Mouse (Mus musculus): Measurements from ENCODE around the gene Iqgap1. TPM values are rescaled to one million over a fixed set of nuclear protein-coding genes. Genes with fewer than 3 reads are reported as not detected.
"Not testable (repeated sequence)": the region's sequence is repeated elsewhere in the genome, so short reads cannot be mapped to it uniquely, and the experiment has no call there.

The Iqgap1 gene
- polyA plus RNA-seq, 1 experiment: 62.3 TPM

GRCm38 (mm10) chr7:80842132-80842531 lies 16.4 kb upstream of the Iqgap1 start:
- 71% methylated on average over 5 of the region's 5 CpGs for WGBS
- no peak for TF ChIP-seq POLR2A (IDR thresholded peaks at IDR 0.05; ENCODE audit: borderline replicate concordance, control insufficient read depth, low read depth, low read length)
- no peak for TF ChIP-seq CTCF (IDR thresholded peaks at IDR 0.05; ENCODE audit: control insufficient read depth, insufficient read depth, low read length)
- no peaks in the 10 kb centered on the region; the same call in 1 of the 2 replicates for H3K4me1 ChIP-seq (ENCODE audit: control insufficient read depth, insufficient read depth, low read length)

GRCm38 (mm10) chr7:80840937-80841336 lies 15.2 kb upstream of the Iqgap1 start:
- H3K4me3 ChIP-seq (replicated peaks; ENCODE audit: control insufficient read depth, low read depth, low read length): no peak overlapping the region
- WGBS: 58% methylated on average over 4 of the region's 4 CpGs
- no peak overlapping the region for H3K27ac ChIP-seq (ENCODE audit: control insufficient read depth, insufficient read depth, low read depth, low read length, poor library complexity)
- no peaks in the 10 kb centered on the region for H3K4me1 ChIP-seq (ENCODE audit: control insufficient read depth, insufficient read depth, low read length)
- TF ChIP-seq CTCF (IDR thresholded peaks at IDR 0.05; ENCODE audit: control insufficient read depth, insufficient read depth, low read length) (no peak), POLR2A (IDR thresholded peaks at IDR 0.05; ENCODE audit: borderline replicate concordance, control insufficient read depth, low read depth, low read length) (no peak)

More at GRCm38 (mm10) chr7:80842132-80842531, 16.4 kb upstream of the Iqgap1 start:
- H3K27ac ChIP-seq (ENCODE audit: control insufficient read depth, insufficient read depth, low read depth, low read length, poor library complexity): no peak overlapping the region
- no peak overlapping the region for H3K4me3 ChIP-seq (replicated peaks; ENCODE audit: control insufficient read depth, low read depth, low read length)

GRCm38 (mm10) chr7:80840241-80840640 lies 14.5 kb upstream of the Iqgap1 start:
- 30% methylated on average over 1 of the region's 1 CpGs for WGBS
- H3K27ac ChIP-seq (ENCODE audit: control insufficient read depth, insufficient read depth, low read depth, low read length, poor library complexity): no peak overlapping the region
- no peak overlapping the region for H3K4me3 ChIP-seq (replicated peaks; ENCODE audit: control insufficient read depth, low read depth, low read length)
- TF ChIP-seq POLR2A (IDR thresholded peaks at IDR 0.05; ENCODE audit: borderline replicate concordance, control insufficient read depth, low read depth, low read length): no peak
- no peak for TF ChIP-seq CTCF (IDR thresholded peaks at IDR 0.05; ENCODE audit: control insufficient read depth, insufficient read depth, low read length)
- H3K4me1 ChIP-seq (ENCODE audit: control insufficient read depth, insufficient read depth, low read length): no peaks in the 10 kb centered on the region

- Histone ChIP-seq H3K27ac (ENCODE audit: control insufficient read depth, insufficient read depth, low read depth, low read length, poor library complexity) (no peak overlapping the region), H3K4me1 (ENCODE audit: control insufficient read depth, insufficient read depth, low read length) (no peaks in the 10 kb centered on the region), H3K4me3 (replicated peaks; ENCODE audit: control insufficient read depth, low read depth, low read length) (no peak overlapping the region)
- no peak for TF ChIP-seq CTCF (IDR thresholded peaks at IDR 0.05; ENCODE audit: control insufficient read depth, insufficient read depth, low read length)
- no peak for TF ChIP-seq POLR2A (IDR thresholded peaks at IDR 0.05; ENCODE audit: borderline replicate concordance, control insufficient read depth, low read depth, low read length)
Observed at GRCm38 (mm10) chr7:80839755-80840154, 14.0 kb upstream of the Iqgap1 start.

- Histone ChIP-seq H3K4me3 (replicated peaks; ENCODE audit: control insufficient read depth, low read depth, low read length) (no peak overlapping the region), H3K4me1 (ENCODE audit: control insufficient read depth, insufficient read depth, low read length) (no peaks in the 10 kb centered on the region), H3K27ac (ENCODE audit: control insufficient read depth, insufficient read depth, low read depth, low read length, poor library complexity) (no peak overlapping the region)
- 47% methylated on average over 7 of the region's 7 CpGs for WGBS
- TF ChIP-seq POLR2A (IDR thresholded peaks at IDR 0.05; ENCODE audit: borderline replicate concordance, control insufficient read depth, low read depth, low read length) (no peak), CTCF (IDR thresholded peaks at IDR 0.05; ENCODE audit: control insufficient read depth, insufficient read depth, low read length) (no peak)
Observed at GRCm38 (mm10) chr7:80838247-80838646, 12.5 kb upstream of the Iqgap1 start.

GRCm38 (mm10) chr7:80837736-80838135 lies 12.0 kb upstream of the Iqgap1 start:
- no peak overlapping the region for H3K27ac ChIP-seq (ENCODE audit: control insufficient read depth, insufficient read depth, low read depth, low read length, poor library complexity)
- no peak overlapping the region for H3K4me3 ChIP-seq (replicated peaks; ENCODE audit: control insufficient read depth, low read depth, low read length)
- 62% methylated on average over 9 of the region's 9 CpGs for WGBS
- TF ChIP-seq CTCF (IDR thresholded peaks at IDR 0.05; ENCODE audit: control insufficient read depth, insufficient read depth, low read length) (no peak), POLR2A (IDR thresholded peaks at IDR 0.05; ENCODE audit: borderline replicate concordance, control insufficient read depth, low read depth, low read length) (no peak)
- no peaks in the 10 kb centered on the region for H3K4me1 ChIP-seq (ENCODE audit: control insufficient read depth, insufficient read depth, low read length)

- Histone ChIP-seq H3K27ac (ENCODE audit: control insufficient read depth, insufficient read depth, low read depth, low read length, poor library complexity) (no peak overlapping the region), H3K4me3 (replicated peaks; ENCODE audit: control insufficient read depth, low read depth, low read length) (no peak overlapping the region), H3K4me1 (ENCODE audit: control insufficient read depth, insufficient read depth, low read length) (peaks cover 2% of the 10 kb centered on the region; the same call in 1 of the 2 replicates)
- WGBS: 41% methylated on average over 4 of the region's 4 CpGs
- no peak for TF ChIP-seq CTCF (IDR thresholded peaks at IDR 0.05; ENCODE audit: control insufficient read depth, insufficient read depth, low read length)
Observed at GRCm38 (mm10) chr7:80835984-80836652, 10.3 kb upstream of the Iqgap1 start.

GRCm38 (mm10) chr7:80833651-80834532 lies 8.1 kb upstream of the Iqgap1 start:
- TF ChIP-seq CTCF (IDR thresholded peaks at IDR 0.05; ENCODE audit: control insufficient read depth, insufficient read depth, low read length): no peak
- TF ChIP-seq POLR2A (IDR thresholded peaks at IDR 0.05; ENCODE audit: borderline replicate concordance, control insufficient read depth, low read depth, low read length): no peak
- 59% methylated on average over 12 of the region's 12 CpGs for WGBS
- Histone ChIP-seq H3K27ac (ENCODE audit: control insufficient read depth, insufficient read depth, low read depth, low read length, poor library complexity) (no peak overlapping the region), H3K4me3 (replicated peaks; ENCODE audit: control insufficient read depth, low read depth, low read length) (no peak overlapping the region), H3K4me1 (ENCODE audit: control insufficient read depth, insufficient read depth, low read length) (peaks cover 2% of the 10 kb centered on the region; the same call in 1 of the 2 replicates)

GRCm38 (mm10) chr7:80832996-80833650 lies 7.3 kb upstream of the Iqgap1 start:
- H3K4me1 ChIP-seq (ENCODE audit: control insufficient read depth, insufficient read depth, low read length); H3K27ac ChIP-seq (ENCODE audit: control insufficient read depth, insufficient read depth, low read depth, low read length, poor library complexity); H3K4me3 ChIP-seq (replicated peaks; ENCODE audit: control insufficient read depth, low read depth, low read length): not testable (repeated sequence)
- 20% methylated on average over 14 of the region's 14 CpGs for WGBS

All from bone marrow, adult 2 months (tissue).